Mouse (Mus musculus): ENCODE results near the gene Epha7. TPM values are rescaled to one million over a fixed set of nuclear protein-coding genes. Genes with fewer than 3 reads are reported as not detected.

Epha7 gene
- total and polyA plus RNA-seq, 3 experiments = not detected

GRCm38 (mm10) chr4:28899373-28899772, 86.4 kb downstream of the Epha7 start:
- Histone ChIP-seq H3K27ac (ENCODE audit: control insufficient read depth, low read depth, low read length) (no peak overlapping the region), H3K36me3 (ENCODE audit: control insufficient read depth in 1 of 2, insufficient read depth in 2 of 2, low read length in 2 of 2) (no peaks in the 10 kb centered on the region), H3K79me2 (ENCODE audit: control insufficient read depth, insufficient read depth, low read length, poor library complexity) (no peaks in the 10 kb centered on the region), H3K4me1 (ENCODE audit: control insufficient read depth in 1 of 2, insufficient read depth in 2 of 2, low read length in 2 of 2) (no peaks in the 10 kb centered on the region), H3K27me3 (ENCODE audit: control insufficient read depth in 1 of 2, insufficient read depth in 2 of 2, low read length in 2 of 2) (no peaks in the 10 kb centered on the region), H3K9ac (ENCODE audit: control insufficient read depth, low read depth, low read length, poor library complexity, severe bottlenecking) (no peak overlapping the region), H3K4me3 (ENCODE audit: control insufficient read depth in 1 of 2, insufficient read depth in 1 of 2, low read depth in 2 of 2, low read length in 2 of 2) (no peak overlapping the region), H3K9me3 (replicated peaks; ENCODE audit: insufficient read depth, low read length) (no peaks in the 10 kb centered on the region)
- TF ChIP-seq JUND (IDR thresholded peaks at IDR 0.05; ENCODE audit: low read depth, low read length) (no peak), POLR2A (IDR thresholded peaks at IDR 0.05; ENCODE audit: control insufficient read depth in 1 of 2, insufficient read depth in 1 of 2, low read depth in 1 of 2, low read length in 2 of 2, poor library complexity in 1 of 2) (no peak), ZMIZ1 (IDR thresholded peaks at IDR 0.05; ENCODE audit: low read depth, low read length) (no peak), MXI1 (IDR thresholded peaks at IDR 0.05; ENCODE audit: low read depth, low read length) (no peak), GABPA (IDR thresholded peaks at IDR 0.05; ENCODE audit: low read depth, low read length) (no peak), NRF1 (IDR thresholded peaks at IDR 0.05; ENCODE audit: insufficient read depth, low read depth, low read length, poor library complexity, severe bottlenecking) (no peak), CHD2 (IDR thresholded peaks at IDR 0.05; ENCODE audit: low read length) (no peak), RAD21 (IDR thresholded peaks at IDR 0.05; ENCODE audit: low read depth, low read length) (no peak), HCFC1 (IDR thresholded peaks at IDR 0.05; ENCODE audit: low read depth, low read length) (no peak), SIN3A (IDR thresholded peaks at IDR 0.05; ENCODE audit: low read length) (no peak), E2F4 (IDR thresholded peaks at IDR 0.05; ENCODE audit: borderline replicate concordance, low read depth, low read length) (no peak), TBP (IDR thresholded peaks at IDR 0.05; ENCODE audit: low read depth, low read length) (no peak), MYC (IDR thresholded peaks at IDR 0.05; ENCODE audit: low read depth, low read length) (no peak), GATA1 (IDR thresholded peaks at IDR 0.05; ENCODE audit: low read depth, low read length) (no peak)
- no peak for DNase-seq (ENCODE audit: low read depth, low spot score)

GRCm38 (mm10) chr4:28899783-28900182, 86.9 kb downstream of the Epha7 start:
- TF ChIP-seq ZKSCAN1 (IDR thresholded peaks at IDR 0.05; ENCODE audit: low read depth, low read length) = no peak
- TF ChIP-seq POLR2AphosphoS5 (IDR thresholded peaks at IDR 0.05; ENCODE audit: borderline replicate concordance, low read depth, low read length) = no peak
- TF ChIP-seq USF1 (IDR thresholded peaks at IDR 0.05; ENCODE audit: low read depth, low read length) = no peak
- no peak for TF ChIP-seq MEF2A (IDR thresholded peaks at IDR 0.05; ENCODE audit: extremely low read depth, insufficient replicate concordance, low read depth, low read length, poor library complexity, severe bottlenecking)
- no peak for TF ChIP-seq CHD1 (IDR thresholded peaks at IDR 0.05; ENCODE audit: low read depth, low read length)
- TF ChIP-seq MAFK (IDR thresholded peaks at IDR 0.05; ENCODE audit: borderline replicate concordance, low read depth, low read length) = no peak
- no peak for TF ChIP-seq NELFE (IDR thresholded peaks at IDR 0.05; ENCODE audit: low read depth, low read length)
- TF ChIP-seq BHLHE40 (IDR thresholded peaks at IDR 0.05; ENCODE audit: borderline replicate concordance, low read depth, low read length) = no peak
- no peak for TF ChIP-seq TAL1 (IDR thresholded peaks at IDR 0.05; ENCODE audit: low read length)
- DNase-seq (ENCODE audit: low read depth, low spot score) = no peak
- Histone ChIP-seq H3K4me3 (ENCODE audit: control insufficient read depth in 1 of 2, insufficient read depth in 1 of 2, low read depth in 2 of 2, low read length in 2 of 2) (no peak overlapping the region), H3K4me1 (ENCODE audit: control insufficient read depth in 1 of 2, insufficient read depth in 2 of 2, low read length in 2 of 2) (no peaks in the 10 kb centered on the region), H3K27me3 (ENCODE audit: control insufficient read depth in 1 of 2, insufficient read depth in 2 of 2, low read length in 2 of 2) (no peaks in the 10 kb centered on the region), H3K9me3 (replicated peaks; ENCODE audit: insufficient read depth, low read length) (no peaks in the 10 kb centered on the region), H3K79me2 (ENCODE audit: control insufficient read depth, insufficient read depth, low read length, poor library complexity) (no peaks in the 10 kb centered on the region), H3K9ac (ENCODE audit: control insufficient read depth, low read depth, low read length, poor library complexity, severe bottlenecking) (no peak overlapping the region), H3K36me3 (ENCODE audit: control insufficient read depth in 1 of 2, insufficient read depth in 2 of 2, low read length in 2 of 2) (no peaks in the 10 kb centered on the region), H3K27ac (ENCODE audit: control insufficient read depth, low read depth, low read length) (no peak overlapping the region)

All from MEL (cell line).